Mouse (Mus musculus) heart, embryonic 12.5 days (tissue): ENCODE results near the gene Ppp1r10. TPM values are rescaled to one million over a fixed set of nuclear protein-coding genes. Genes with fewer than 3 reads are reported as not detected.

Experiments used
- ATAC-seq: fragments of 200-750 bp; cut with Nextera tagmentation; 2 replicates; pipeline ENCODE4 v1.8.0; 2017; ENCODE audit warnings: moderate TSS enrichment, moderate library complexity; ENCODE audit not compliant: insufficient number of reproducible peaks, low FRiP score
- H3K27ac ChIP-seq: fragments of 300-500 bp; sonication (generic); 2 replicates; pipeline ENCODE4 v1.5.1; 2016; ENCODE audit warnings: mild to moderate bottlenecking, moderate library complexity; ENCODE audit not compliant: poor library complexity, severe bottlenecking
- H3K27me3 ChIP-seq: fragments of 300-500 bp; sonication (generic); replicated peaks from 2 replicates; pipeline ENCODE4 v1.6.1; 2016; ENCODE audit warnings: mild to moderate bottlenecking, moderate library complexity
- H3K36me3 ChIP-seq: fragments of 300-500 bp; sonication (generic); 2 replicates; pipeline ENCODE4 v1.6.1; 2016; ENCODE audit warnings: mild to moderate bottlenecking, moderate library complexity
- H3K4me1 ChIP-seq: fragments of 300-500 bp; sonication (generic); replicated peaks from 2 replicates; pipeline ENCODE4 v1.6.1; 2016; ENCODE audit warnings: mild to moderate bottlenecking
- H3K4me2 ChIP-seq: fragments of 300-500 bp; sonication (generic); 2 replicates; pipeline ENCODE4 v1.6.1; 2016; ENCODE audit warnings: mild to moderate bottlenecking, moderate library complexity
- H3K4me3 ChIP-seq: fragments of 300-500 bp; sonication (generic); 2 replicates; pipeline ENCODE4 v1.5.1; 2016; ENCODE audit warnings: mild to moderate bottlenecking
- H3K9ac ChIP-seq: fragments of 300-500 bp; sonication (generic); 2 replicates; pipeline ENCODE4 v1.6.1; 2016; ENCODE audit warnings: mild to moderate bottlenecking, moderate library complexity
- H3K9me3 ChIP-seq: fragments of 300-500 bp; sonication (generic); replicated peaks from 2 replicates; pipeline ENCODE4 v1.6.1; 2016; ENCODE audit warnings: mild to moderate bottlenecking, moderate library complexity
- WGBS: fragments of 180-500 bp; shearing (Covaris S2); methylation state at CpG from one replicate; pipeline ENCODE4 v1.1.7; 2016; 5-methylcytosine and 5-hydroxymethylcytosine counted together
- polyA plus RNA-seq: library from polyadenylated mRNA; unstranded; fragments of >200 nt; fragmentation: Nextera tagmentation; extraction: Ambion mirVana; gene quantifications from 2 replicates; pipeline ENCODE4 v1.2.1, GENCODE M21; 2016

Ppp1r10 gene
- polyA plus RNA-seq, 1 experiment from 2014 or later: 35.8 TPM

GRCm38 (mm10) chr17:35919060-35919715 is 3.0 kb downstream of the Ppp1r10 start:
- ATAC-seq: peak; percentile 49
- 12% methylated on average over 7 of the region's 7 CpGs for WGBS

GRCm38 (mm10) chr17:35919864-35920301 is 3.6 kb downstream of the Ppp1r10 start:
- Histone ChIP-seq H3K4me3 (peak overlapping the region; percentile 52; the same call in 1 of the 2 replicates), H3K9ac (0 out of 2 replicates have a peak overlapping the region, but pooled peaks have one; percentile 26), H3K27ac (peak overlapping the region; percentile 97), H3K4me1 (peaks cover 32% of the 10 kb centered on the region), H3K4me2 (peak overlapping the region; percentile 70), H3K9me3 (no peaks in the 10 kb centered on the region), H3K27me3 (no peaks in the 10 kb centered on the region), H3K36me3 (peaks cover 26% of the 10 kb centered on the region)
- WGBS: 34% methylated on average over 6 of the region's 6 CpGs
- ATAC-seq: no peak

More at GRCm38 (mm10) chr17:35919060-35919715, 3.0 kb downstream of the Ppp1r10 start:
- Histone ChIP-seq H3K4me3 (peak overlapping the region; percentile 52), H3K4me1 (peaks cover 33% of the 10 kb centered on the region), H3K9ac (peak overlapping the region; percentile 73), H3K4me2 (peak overlapping the region; percentile 70), H3K27ac (peak overlapping the region; percentile 97), H3K27me3 (no peaks in the 10 kb centered on the region), H3K9me3 (no peaks in the 10 kb centered on the region), H3K36me3 (peaks cover 22% of the 10 kb centered on the region)

GRCm38 (mm10) chr17:35920384-35920783 is 4.2 kb downstream of the Ppp1r10 start:
- 73% methylated on average over 1 of the region's 1 CpGs for WGBS
- peaks cover 28% of the 10 kb centered on the region for H3K4me1 ChIP-seq
- ATAC-seq: no peak
- no peaks in the 10 kb centered on the region for H3K27me3 ChIP-seq
- H3K9me3 ChIP-seq: no peaks in the 10 kb centered on the region
- H3K9ac ChIP-seq: 0 out of 2 replicates have a peak overlapping the region, but pooled peaks have one; percentile 26
- peaks cover 32% of the 10 kb centered on the region for H3K36me3 ChIP-seq
- H3K4me3 ChIP-seq: no peak overlapping the region
- H3K27ac ChIP-seq: peak overlapping the region; percentile 97
- peak overlapping the region; percentile 70 for H3K4me2 ChIP-seq

- peaks cover 26% of the 10 kb centered on the region for H3K4me1 ChIP-seq
- peak overlapping the region; percentile 97 for H3K27ac ChIP-seq
- no peaks in the 10 kb centered on the region for H3K9me3 ChIP-seq
- WGBS: 73% methylated on average over 5 of the region's 5 CpGs
- H3K4me2 ChIP-seq: no peak overlapping the region
- H3K4me3 ChIP-seq: no peak overlapping the region
- no peak overlapping the region for H3K9ac ChIP-seq
- H3K36me3 ChIP-seq: peaks cover 37% of the 10 kb centered on the region
- no peaks in the 10 kb centered on the region for H3K27me3 ChIP-seq
- ATAC-seq: no peak
Observed at GRCm38 (mm10) chr17:35920862-35921562, 4.8 kb downstream of the Ppp1r10 start.

GRCm38 (mm10) chr17:35921710-35922109 is 5.5 kb downstream of the Ppp1r10 start:
- Histone ChIP-seq H3K27ac (no peak overlapping the region), H3K9me3 (no peaks in the 10 kb centered on the region), H3K4me2 (no peak overlapping the region), H3K36me3 (peaks cover 44% of the 10 kb centered on the region), H3K4me1 (peaks cover 32% of the 10 kb centered on the region), H3K9ac (no peak overlapping the region; the same call in 1 of the 2 replicates), H3K4me3 (no peak overlapping the region), H3K27me3 (no peaks in the 10 kb centered on the region)
- WGBS: 71% methylated on average over 4 of the region's 4 CpGs
- ATAC-seq: no peak

- Histone ChIP-seq H3K4me1 (peaks cover 35% of the 10 kb centered on the region), H3K9me3 (no peaks in the 10 kb centered on the region), H3K36me3 (peaks cover 46% of the 10 kb centered on the region), H3K9ac (no peak overlapping the region), H3K27ac (no peak overlapping the region), H3K27me3 (no peaks in the 10 kb centered on the region), H3K4me2 (no peak overlapping the region), H3K4me3 (no peak overlapping the region)
- WGBS: 89% methylated on average over 3 of the region's 3 CpGs
- no peak for ATAC-seq
Observed at GRCm38 (mm10) chr17:35922566-35922965, 6.3 kb downstream of the Ppp1r10 start.

GRCm38 (mm10) chr17:35923281-35923680 is 7.0 kb downstream of the Ppp1r10 start:
- Histone ChIP-seq H3K27me3 (no peaks in the 10 kb centered on the region), H3K27ac (no peak overlapping the region), H3K9me3 (no peaks in the 10 kb centered on the region), H3K4me1 (peaks cover 35% of the 10 kb centered on the region), H3K9ac (no peak overlapping the region), H3K4me2 (no peak overlapping the region), H3K36me3 (peaks cover 50% of the 10 kb centered on the region), H3K4me3 (no peak overlapping the region)
- no peak for ATAC-seq
- 89% methylated on average over 4 of the region's 4 CpGs for WGBS

- ATAC-seq: no peak
- H3K36me3 ChIP-seq: peaks cover 88% of the 10 kb centered on the region
- H3K27ac ChIP-seq: no peak overlapping the region
- peaks cover 9% of the 10 kb centered on the region; the same call in 1 of the 2 replicates for H3K4me1 ChIP-seq
- H3K9me3 ChIP-seq: no peaks in the 10 kb centered on the region
- no peaks in the 10 kb centered on the region for H3K27me3 ChIP-seq
- 0 out of 2 replicates have a peak overlapping the region, but pooled peaks have one; percentile 8 for H3K9ac ChIP-seq
- H3K4me3 ChIP-seq: no peak overlapping the region
- 8% methylated on average over 1 of the region's 1 CpGs for WGBS
- H3K4me2 ChIP-seq: no peak overlapping the region
Observed at GRCm38 (mm10) chr17:35927471-35927870, 11.2 kb downstream of the Ppp1r10 start.

- H3K27ac ChIP-seq: no peak overlapping the region
- peak; percentile 31; the same call in 1 of the 2 replicates for ATAC-seq
Observed at GRCm38 (mm10) chr17:35929534-35929933, 13.3 kb downstream of the Ppp1r10 start.

GRCm38 (mm10) chr17:35930627-35931026 is 14.4 kb downstream of the Ppp1r10 start:
- no peaks in the 10 kb centered on the region for H3K9me3 ChIP-seq
- H3K9ac ChIP-seq: no peak overlapping the region
- peaks cover 64% of the 10 kb centered on the region for H3K36me3 ChIP-seq
- 92% methylated on average over 12 of the region's 12 CpGs for WGBS
- H3K4me2 ChIP-seq: no peak overlapping the region
- no peak; the same call in 1 of the 2 replicates for ATAC-seq
- no peak overlapping the region for H3K27ac ChIP-seq
- H3K4me3 ChIP-seq: no peak overlapping the region
- no peaks in the 10 kb centered on the region for H3K27me3 ChIP-seq
- H3K4me1 ChIP-seq: peaks cover 9% of the 10 kb centered on the region; the same call in 1 of the 2 replicates

More at GRCm38 (mm10) chr17:35929534-35929933, 13.3 kb downstream of the Ppp1r10 start:
- no peak overlapping the region for H3K4me2 ChIP-seq
- 95% methylated on average over 2 of the region's 2 CpGs for WGBS
- no peaks in the 10 kb centered on the region for H3K27me3 ChIP-seq
- H3K36me3 ChIP-seq: peaks cover 75% of the 10 kb centered on the region
- H3K9ac ChIP-seq: no peak overlapping the region
- no peaks in the 10 kb centered on the region for H3K9me3 ChIP-seq
- peaks cover 9% of the 10 kb centered on the region; the same call in 1 of the 2 replicates for H3K4me1 ChIP-seq
- no peak overlapping the region for H3K4me3 ChIP-seq

- Histone ChIP-seq H3K4me3 (no peak overlapping the region), H3K4me1 (no peaks in the 10 kb centered on the region), H3K27me3 (no peaks in the 10 kb centered on the region), H3K27ac (no peak overlapping the region), H3K36me3 (peaks cover 47% of the 10 kb centered on the region), H3K9me3 (no peaks in the 10 kb centered on the region), H3K4me2 (no peak overlapping the region), H3K9ac (no peak overlapping the region)
- ATAC-seq: no peak
- 92% methylated on average over 4 of the region's 4 CpGs for WGBS
Observed at GRCm38 (mm10) chr17:35932608-35933007, 16.4 kb downstream of the Ppp1r10 start.
